Mouse (Mus musculus): ENCODE results near the gene Olfr853. TPM values are rescaled to one million over a fixed set of nuclear protein-coding genes. Genes with fewer than 3 reads are reported as not detected.

The Olfr853 gene
- polyA plus RNA-seq (2015; fragmentation: Nextera tagmentation; extraction: Ambion mirVana): not detected in 2 replicates

GRCm38 (mm10) chr9:19540976-19541375, at the start of gene Olfr853:
Gene Olfr853, minus strand, starts transcription at chr9:19541076.
- no peak for ATAC-seq (replicated peaks; ENCODE audit: insufficient number of reproducible peaks, insufficient read depth, low FRiP score, low read depth)
- Histone ChIP-seq H3K4me2 (no peak within 1 kb of the TSS), H3K4me3 (no peak within 1 kb of the TSS), H3K4me1 (replicated peaks) (no peaks in the 10 kb centered on the region), H3K9me3 (replicated peaks) (no peaks in the 10 kb centered on the region; the same call in 1 of the 2 replicates), H3K9ac (no peak within 1 kb of the TSS), H3K36me3 (no peaks in the 10 kb centered on the region), H3K27me3 (no peaks in the 10 kb centered on the region), H3K27ac (no peak within 1 kb of the TSS)
- WGBS: 69% methylated on average over 1 of the region's 1 CpGs

GRCm38 (mm10) chr9:19582317-19582716, 41.4 kb upstream of the Olfr853 start, which contains the start of gene Olfr855:
Gene Olfr855, plus strand, starts transcription at chr9:19582617.
- ATAC-seq (replicated peaks; ENCODE audit: insufficient number of reproducible peaks, insufficient read depth, low FRiP score, low read depth): no peak
- no peak within 1 kb of the TSS for H3K4me2 ChIP-seq
- no peak within 1 kb of the TSS for H3K4me3 ChIP-seq

GRCm38 (mm10) chr9:19567282-19567681, 26.4 kb upstream of the Olfr853 start, which contains the start of gene Olfr854:
Gene Olfr854, minus strand, starts transcription at chr9:19567382.
- Histone ChIP-seq H3K36me3 (no peaks in the 10 kb centered on the region), H3K27ac (no peak within 1 kb of the TSS), H3K4me2 (no peak within 1 kb of the TSS), H3K4me3 (no peak within 1 kb of the TSS), H3K9me3 (replicated peaks) (0 out of 2 replicates have a peak, but pooled peaks cover 5% of the 10 kb centered on the region), H3K9ac (no peak within 1 kb of the TSS), H3K27me3 (no peaks in the 10 kb centered on the region), H3K4me1 (replicated peaks) (no peaks in the 10 kb centered on the region)
- no peak for ATAC-seq (replicated peaks; ENCODE audit: insufficient number of reproducible peaks, insufficient read depth, low FRiP score, low read depth)
- 61% methylated on average over 1 of the region's 1 CpGs for WGBS

More at GRCm38 (mm10) chr9:19582317-19582716, 41.4 kb upstream of the Olfr853 start, which contains the start of gene Olfr855:
- Histone ChIP-seq H3K36me3 (no peaks in the 10 kb centered on the region), H3K27ac (no peak within 1 kb of the TSS), H3K4me1 (replicated peaks) (no peaks in the 10 kb centered on the region), H3K9ac (no peak within 1 kb of the TSS), H3K27me3 (no peaks in the 10 kb centered on the region), H3K9me3 (replicated peaks) (no peaks in the 10 kb centered on the region)

GRCm38 (mm10) chr9:19492995-19493394, 47.9 kb downstream of the Olfr853 start, which contains the start of gene Olfr851:
Gene Olfr851, plus strand, starts transcription at chr9:19493295.
- no peaks in the 10 kb centered on the region for H3K4me1 ChIP-seq (replicated peaks)
- H3K27ac ChIP-seq: no peak within 1 kb of the TSS
- no peaks in the 10 kb centered on the region for H3K27me3 ChIP-seq
- ATAC-seq (replicated peaks; ENCODE audit: insufficient number of reproducible peaks, insufficient read depth, low FRiP score, low read depth): no peak
- no peak within 1 kb of the TSS for H3K4me3 ChIP-seq
- H3K4me2 ChIP-seq: no peak within 1 kb of the TSS
- peaks cover 5% of the 10 kb centered on the region; the same call in 1 of the 2 replicates for H3K9me3 ChIP-seq (replicated peaks)
- H3K9ac ChIP-seq: no peak within 1 kb of the TSS
- no peaks in the 10 kb centered on the region for H3K36me3 ChIP-seq

Other genes with a start within 250 kb of the Olfr853 start
- not detected in 2 replicates for gene Olfr844, start 224.7 kb downstream of the Olfr853 start, polyA plus RNA-seq (2015; fragmentation: Nextera tagmentation; extraction: Ambion mirVana)
- gene Olfr845, start 204.6 kb downstream of the Olfr853 start, polyA plus RNA-seq (2015; fragmentation: Nextera tagmentation; extraction: Ambion mirVana): not detected in 2 replicates
- gene Olfr846, start 177.1 kb downstream of the Olfr853 start, polyA plus RNA-seq (2015; fragmentation: Nextera tagmentation; extraction: Ambion mirVana): not detected in 2 replicates
- not detected in 2 replicates for gene Olfr847, start 162.4 kb downstream of the Olfr853 start, polyA plus RNA-seq (2015; fragmentation: Nextera tagmentation; extraction: Ambion mirVana)
- not detected in 2 replicates for gene Olfr849, start 100.8 kb downstream of the Olfr853 start, polyA plus RNA-seq (2015; fragmentation: Nextera tagmentation; extraction: Ambion mirVana)
- gene Olfr850, start 62.8 kb downstream of the Olfr853 start, polyA plus RNA-seq (2015; fragmentation: Nextera tagmentation; extraction: Ambion mirVana): not detected in 2 replicates
- not detected in 2 replicates for gene Olfr851, start 47.8 kb downstream of the Olfr853 start, polyA plus RNA-seq (2015; fragmentation: Nextera tagmentation; extraction: Ambion mirVana)
- not detected in 2 replicates for gene Olfr854, start 26.3 kb upstream of the Olfr853 start, polyA plus RNA-seq (2015; fragmentation: Nextera tagmentation; extraction: Ambion mirVana)
- not detected in 2 replicates for gene Olfr855, start 41.5 kb upstream of the Olfr853 start, polyA plus RNA-seq (2015; fragmentation: Nextera tagmentation; extraction: Ambion mirVana)
- 16.4 and 19.0 TPM in 2 replicates for gene Zfp317, start 81.0 kb upstream of the Olfr853 start, polyA plus RNA-seq (2015; fragmentation: Nextera tagmentation; extraction: Ambion mirVana)
- not detected in 2 replicates for gene Olfr857, start 168.4 kb upstream of the Olfr853 start, polyA plus RNA-seq (2015; fragmentation: Nextera tagmentation; extraction: Ambion mirVana)
- not detected in 2 replicates for gene Olfr58, start 239.2 kb upstream of the Olfr853 start, polyA plus RNA-seq (2015; fragmentation: Nextera tagmentation; extraction: Ambion mirVana)

Data from heart, embryonic 15.5 days (tissue).